Mouse (Mus musculus): ENCODE measurements around the gene Gm765. TPM values are rescaled to one million over a fixed set of nuclear protein-coding genes. Genes with fewer than 3 reads are reported as not detected.

The Gm765 gene
- not detected in 2 replicates for polyA plus RNA-seq (2016; fragmentation: Nextera tagmentation; extraction: Ambion mirVana)

- H3K27me3 ChIP-seq (ENCODE audit: insufficient read depth, poor library complexity, severe bottlenecking) = no peaks in the 10 kb centered on the region
- no peaks in the 10 kb centered on the region for H3K9me3 ChIP-seq
- no peak within 1 kb of the TSS for H3K4me3 ChIP-seq
- H3K27ac ChIP-seq = no peak within 1 kb of the TSS
- 87% methylated on average over 5 of the region's 5 CpGs for WGBS
- no peaks in the 10 kb centered on the region for H3K4me1 ChIP-seq
- DNase-seq (ENCODE audit: low spot score) = no peak
- no peaks in the 10 kb centered on the region for H3K36me3 ChIP-seq
Observed at GRCm38 (mm10) chr6:98342654-98343053, at the start of gene Gm765. Gene Gm765, minus strand, starts transcription at chr6:98342754.

GRCm38 (mm10) chr6:98385487-98385886 is 42.9 kb upstream of the Gm765 start:
- H3K4me1 ChIP-seq = no peaks in the 10 kb centered on the region
- H3K27me3 ChIP-seq (ENCODE audit: insufficient read depth, poor library complexity, severe bottlenecking) = no peaks in the 10 kb centered on the region
- no peaks in the 10 kb centered on the region for H3K9me3 ChIP-seq
- H3K27ac ChIP-seq = no peak overlapping the region
- no peak for DNase-seq (ENCODE audit: low spot score)
- WGBS = 88% methylated on average over 8 of the region's 8 CpGs
- no peaks in the 10 kb centered on the region for H3K36me3 ChIP-seq
- H3K4me3 ChIP-seq = no peak overlapping the region

GRCm38 (mm10) chr6:98384431-98384830 is 41.9 kb upstream of the Gm765 start:
- H3K4me1 ChIP-seq = no peaks in the 10 kb centered on the region
- DNase-seq (ENCODE audit: low spot score) = no peak
- no peaks in the 10 kb centered on the region for H3K9me3 ChIP-seq
- no peaks in the 10 kb centered on the region for H3K27me3 ChIP-seq (ENCODE audit: insufficient read depth, poor library complexity, severe bottlenecking)
- H3K36me3 ChIP-seq = no peaks in the 10 kb centered on the region
- 76% methylated on average over 8 of the region's 8 CpGs for WGBS
- H3K27ac ChIP-seq = no peak overlapping the region
- H3K4me3 ChIP-seq = no peak overlapping the region

- 62% methylated on average over 6 of the region's 6 CpGs for WGBS
- no peaks in the 10 kb centered on the region for H3K9me3 ChIP-seq
- H3K27ac ChIP-seq = no peak overlapping the region
- H3K36me3 ChIP-seq = no peaks in the 10 kb centered on the region
- H3K4me1 ChIP-seq = no peaks in the 10 kb centered on the region
- H3K4me3 ChIP-seq = no peak overlapping the region
- H3K27me3 ChIP-seq (ENCODE audit: insufficient read depth, poor library complexity, severe bottlenecking) = no peaks in the 10 kb centered on the region
- no peak for DNase-seq (ENCODE audit: low spot score)
Observed at GRCm38 (mm10) chr6:98383411-98383810, 40.9 kb upstream of the Gm765 start.

DNA sequence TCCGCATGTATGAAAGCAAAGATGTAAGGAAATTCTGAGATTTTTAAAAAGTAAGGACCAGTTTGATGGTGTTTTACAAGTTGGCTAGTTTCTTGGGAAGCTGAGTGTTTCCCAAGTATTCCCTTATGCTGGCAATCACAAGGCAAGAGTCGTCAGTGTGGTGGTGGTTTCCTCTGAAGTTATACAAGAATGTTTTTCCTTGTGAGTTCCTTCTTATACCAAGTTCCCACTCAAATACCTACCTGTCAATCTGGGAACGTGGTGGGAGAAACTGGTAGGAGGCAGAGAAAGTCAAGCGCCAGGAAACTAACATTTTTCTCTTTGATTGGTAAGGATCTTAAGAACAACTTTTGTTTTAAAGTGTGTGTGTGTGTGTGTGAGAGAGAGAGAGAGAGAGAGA is 23.6 kb upstream of the Gm765 start:
- Histone ChIP-seq H3K4me1 (no peaks in the 10 kb centered on the region), H3K36me3 (no peaks in the 10 kb centered on the region), H3K4me3 (no peak overlapping the region), H3K9me3 (no peaks in the 10 kb centered on the region), H3K27me3 (ENCODE audit: insufficient read depth, poor library complexity, severe bottlenecking) (no peaks in the 10 kb centered on the region), H3K27ac (no peak overlapping the region)
- 77% methylated on average over 4 of the region's 4 CpGs for WGBS
- DNase-seq (ENCODE audit: low spot score) = no peak

GRCm38 (mm10) chr6:98355271-98355670 is 12.7 kb upstream of the Gm765 start:
- no peak overlapping the region for H3K27ac ChIP-seq
- no peak for DNase-seq (ENCODE audit: low spot score)
- no peaks in the 10 kb centered on the region for H3K27me3 ChIP-seq (ENCODE audit: insufficient read depth, poor library complexity, severe bottlenecking)
- H3K4me1 ChIP-seq = no peaks in the 10 kb centered on the region
- H3K4me3 ChIP-seq = no peak overlapping the region
- no peaks in the 10 kb centered on the region for H3K36me3 ChIP-seq
- H3K9me3 ChIP-seq = no peaks in the 10 kb centered on the region
- WGBS = 82% methylated on average over 5 of the region's 5 CpGs

GRCm38 (mm10) chr6:98353285-98353684 is 10.7 kb upstream of the Gm765 start:
- Histone ChIP-seq H3K9me3 (no peaks in the 10 kb centered on the region), H3K27ac (no peak overlapping the region), H3K36me3 (no peaks in the 10 kb centered on the region), H3K4me1 (no peaks in the 10 kb centered on the region), H3K4me3 (no peak overlapping the region), H3K27me3 (ENCODE audit: insufficient read depth, poor library complexity, severe bottlenecking) (no peaks in the 10 kb centered on the region)
- WGBS = 85% methylated on average over 3 of the region's 3 CpGs
- DNase-seq (ENCODE audit: low spot score) = no peak

DNA sequence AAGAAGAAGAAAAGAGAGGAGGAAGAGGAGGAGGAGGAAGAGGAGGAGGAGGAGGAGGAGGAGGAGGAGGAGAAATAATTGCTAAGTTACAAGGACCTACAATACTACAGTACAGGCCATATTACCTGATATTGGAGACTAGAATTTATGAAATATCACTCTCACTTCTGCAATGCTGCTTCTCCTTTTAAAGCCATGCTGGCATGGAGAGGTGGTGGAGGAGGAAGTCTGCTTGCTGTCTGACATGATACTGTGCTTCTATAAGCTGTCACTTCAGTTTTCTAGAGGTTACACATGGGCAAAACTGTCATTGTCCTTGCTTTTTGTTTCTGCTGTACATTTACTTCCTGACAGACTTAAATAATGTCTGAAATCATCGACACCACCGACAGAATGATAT is 9.8 kb downstream of the Gm765 start:
- 76% methylated on average over 2 of the region's 2 CpGs for WGBS
- H3K4me3 ChIP-seq = no peak overlapping the region

DNA sequence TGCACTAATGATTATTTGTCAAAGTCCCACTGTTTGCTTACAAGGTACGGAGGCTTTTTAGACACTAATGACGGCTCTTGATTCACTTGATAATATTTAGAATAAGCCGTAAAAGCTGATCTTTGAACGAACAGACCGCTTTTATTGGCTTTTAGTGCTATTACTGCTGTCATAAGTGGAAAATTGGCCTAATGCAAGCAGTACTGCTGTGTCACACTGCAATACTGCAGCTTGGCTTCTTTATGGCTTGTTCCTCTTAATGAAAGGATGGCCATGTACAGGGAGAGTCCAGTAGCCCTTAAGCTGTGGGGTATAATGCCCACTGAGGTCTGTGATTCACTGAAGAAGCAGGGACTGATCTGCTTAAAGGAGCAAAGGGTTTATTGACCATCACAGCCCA is 30.9 kb downstream of the Gm765 start:
- H3K4me3 ChIP-seq = no peak overlapping the region
- DNase-seq (ENCODE audit: low spot score) = no peak
- no peaks in the 10 kb centered on the region for H3K36me3 ChIP-seq
- H3K27me3 ChIP-seq (ENCODE audit: insufficient read depth, poor library complexity, severe bottlenecking) = no peaks in the 10 kb centered on the region
- H3K9me3 ChIP-seq = no peaks in the 10 kb centered on the region
- H3K27ac ChIP-seq = no peak overlapping the region
- no peaks in the 10 kb centered on the region for H3K4me1 ChIP-seq
- 87% methylated on average over 5 of the region's 5 CpGs for WGBS

More for the DNA sequence above, 9.8 kb downstream of the Gm765 start:
- Histone ChIP-seq H3K4me1 (no peaks in the 10 kb centered on the region), H3K9me3 (no peaks in the 10 kb centered on the region), H3K27me3 (ENCODE audit: insufficient read depth, poor library complexity, severe bottlenecking) (no peaks in the 10 kb centered on the region), H3K36me3 (no peaks in the 10 kb centered on the region), H3K27ac (no peak overlapping the region)
- DNase-seq (ENCODE audit: low spot score) = no peak

DNA sequence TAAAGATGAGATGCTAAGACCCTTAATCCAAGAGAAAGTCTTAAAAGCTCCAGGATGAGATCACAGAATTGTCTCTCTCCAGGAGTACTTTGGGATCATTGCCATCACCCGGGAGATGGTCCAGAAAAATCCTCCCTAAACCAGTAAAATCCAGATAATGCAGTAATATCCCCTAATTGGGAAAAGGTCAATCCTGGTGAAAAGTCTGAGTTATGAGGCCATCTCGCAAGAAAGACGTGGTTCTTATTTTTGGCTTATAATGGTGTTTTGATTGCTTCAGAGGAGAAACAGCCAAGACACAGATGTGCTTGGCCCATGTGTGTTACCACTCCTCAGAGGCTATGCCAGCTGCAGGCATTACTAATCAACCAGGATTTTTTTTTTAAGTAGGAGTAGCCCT is 34.9 kb downstream of the Gm765 start:
- DNase-seq (ENCODE audit: low spot score) = no peak
- no peak overlapping the region for H3K27ac ChIP-seq
- no peak overlapping the region for H3K4me3 ChIP-seq
- H3K27me3 ChIP-seq (ENCODE audit: insufficient read depth, poor library complexity, severe bottlenecking) = no peaks in the 10 kb centered on the region
- H3K36me3 ChIP-seq = no peaks in the 10 kb centered on the region
- no peaks in the 10 kb centered on the region for H3K9me3 ChIP-seq
- WGBS = 82% methylated on average over 3 of the region's 3 CpGs
- H3K4me1 ChIP-seq = no peaks in the 10 kb centered on the region

DNA sequence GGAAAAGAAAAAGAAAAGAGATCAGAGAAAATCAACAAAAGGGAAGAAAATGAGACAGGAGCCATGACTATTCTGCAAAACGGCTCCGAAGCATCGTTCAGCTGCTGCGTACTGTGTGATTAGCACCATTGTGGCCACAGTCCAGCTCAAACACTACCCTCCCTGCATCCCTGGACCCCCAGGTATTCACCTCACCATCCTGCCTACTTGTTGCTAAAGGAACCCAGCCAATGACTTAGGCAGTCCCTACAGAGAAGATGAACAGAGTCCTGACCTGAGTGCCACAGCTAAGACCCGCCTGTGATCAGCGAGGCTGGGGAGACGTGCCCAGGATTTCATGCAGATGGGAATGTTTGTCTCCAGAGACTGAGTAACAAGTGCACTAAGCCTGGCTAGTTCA is 35.4 kb downstream of the Gm765 start:
- Histone ChIP-seq H3K9me3 (no peaks in the 10 kb centered on the region), H3K4me3 (no peak overlapping the region), H3K27ac (no peak overlapping the region), H3K4me1 (no peaks in the 10 kb centered on the region), H3K36me3 (no peaks in the 10 kb centered on the region), H3K27me3 (ENCODE audit: insufficient read depth, poor library complexity, severe bottlenecking) (no peaks in the 10 kb centered on the region)
- 84% methylated on average over 7 of the region's 7 CpGs for WGBS
- no peak for DNase-seq (ENCODE audit: low spot score)

DNA sequence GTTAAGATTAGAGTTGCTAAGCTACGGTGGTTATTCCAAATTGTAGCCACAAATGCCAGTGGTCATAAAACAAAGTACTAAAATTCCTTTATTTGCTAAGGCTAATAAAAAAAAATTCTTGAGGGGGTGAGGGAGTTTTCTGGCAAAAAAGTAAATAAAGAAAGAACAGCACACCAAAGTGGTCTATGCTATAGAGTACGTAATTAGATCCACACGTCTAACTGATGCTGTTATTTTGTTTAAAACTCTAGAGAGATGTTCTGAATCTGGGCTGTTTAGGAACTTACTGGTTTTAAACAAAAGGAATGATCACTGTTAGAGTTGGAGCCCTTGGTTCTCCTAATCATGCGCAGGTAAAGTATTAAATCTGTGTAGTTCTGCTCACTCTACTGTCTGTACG is 50.5 kb downstream of the Gm765 start:
- Histone ChIP-seq H3K4me3 (no peak overlapping the region), H3K27ac (no peak overlapping the region), H3K36me3 (no peaks in the 10 kb centered on the region), H3K4me1 (no peaks in the 10 kb centered on the region), H3K27me3 (ENCODE audit: insufficient read depth, poor library complexity, severe bottlenecking) (no peaks in the 10 kb centered on the region), H3K9me3 (no peaks in the 10 kb centered on the region)
- no peak for DNase-seq (ENCODE audit: low spot score)
- 84% methylated on average over 5 of the region's 5 CpGs for WGBS

DNA sequence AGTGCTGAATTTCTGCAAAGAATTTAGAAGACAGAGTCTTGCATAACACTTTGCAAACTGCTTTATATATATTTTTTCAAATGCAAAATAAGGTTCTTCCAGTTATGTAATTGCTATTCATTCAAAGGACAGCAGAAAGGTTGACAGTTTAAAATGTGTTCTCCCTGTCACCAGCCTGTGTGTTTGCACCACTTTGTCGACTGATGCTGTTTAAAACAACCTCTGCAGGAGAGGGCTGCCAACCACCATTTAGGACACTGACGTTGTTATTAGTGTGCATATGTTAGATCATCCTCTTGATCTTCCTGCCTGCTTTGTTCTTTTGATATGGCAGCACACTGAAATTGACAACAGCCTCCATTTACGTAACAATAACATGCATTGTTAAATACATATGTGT is 54.2 kb downstream of the Gm765 start:
- no peak for DNase-seq (ENCODE audit: low spot score)
- Histone ChIP-seq H3K27ac (no peak overlapping the region), H3K36me3 (no peaks in the 10 kb centered on the region), H3K27me3 (ENCODE audit: insufficient read depth, poor library complexity, severe bottlenecking) (no peaks in the 10 kb centered on the region), H3K4me1 (no peaks in the 10 kb centered on the region), H3K9me3 (no peaks in the 10 kb centered on the region), H3K4me3 (no peak overlapping the region)
- 56% methylated on average over 3 of the region's 3 CpGs for WGBS

GRCm38 (mm10) chr6:98287521-98287920 is 55.0 kb downstream of the Gm765 start:
- Histone ChIP-seq H3K4me1 (no peaks in the 10 kb centered on the region), H3K36me3 (no peaks in the 10 kb centered on the region), H3K27me3 (ENCODE audit: insufficient read depth, poor library complexity, severe bottlenecking) (no peaks in the 10 kb centered on the region), H3K9me3 (no peaks in the 10 kb centered on the region), H3K27ac (no peak overlapping the region), H3K4me3 (no peak overlapping the region)
- no peak for DNase-seq (ENCODE audit: low spot score)
- 81% methylated on average over 6 of the region's 6 CpGs for WGBS
